Mouse (Mus musculus): ENCODE data around the gene Zfp473. TPM values are rescaled to one million over a fixed set of nuclear protein-coding genes. Genes with fewer than 3 reads are reported as not detected.
"Not testable (repeated sequence)": the region's sequence is repeated elsewhere in the genome, so short reads cannot be mapped to it uniquely, and the experiment has no call there.

Gene Zfp473
- polyA plus RNA-seq (2015; fragmentation: Nextera tagmentation; extraction: Ambion mirVana): 1.1 and 1.4 TPM in 2 replicates

DNA sequence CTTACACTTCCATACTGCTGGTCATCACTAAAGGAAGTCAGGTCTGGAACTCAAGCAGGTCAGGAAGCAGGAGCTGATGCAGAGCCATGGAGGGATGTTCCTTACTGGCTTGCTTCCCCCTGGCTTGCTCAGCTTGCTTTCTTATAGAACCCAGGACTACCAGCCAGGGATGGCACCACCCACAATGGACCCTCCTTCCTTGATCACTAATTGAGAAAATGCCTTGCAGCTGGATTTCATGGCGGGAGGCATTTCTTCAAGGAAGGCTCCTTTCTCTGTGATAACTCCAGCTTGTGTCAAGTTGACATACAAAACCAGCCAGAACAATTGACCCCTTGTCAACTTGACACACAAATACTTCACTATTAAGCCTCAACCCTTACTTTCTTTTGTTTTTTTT lies at the start of gene Zfp473:
TSS of gene Zfp473 (minus strand) at position 101 of the 400 bp plus-strand sequence.
- not testable (repeated sequence) for H3K4me2 ChIP-seq; H3K27me3 ChIP-seq (replicated peaks); ATAC-seq (ENCODE audit: low FRiP score); H3K9ac ChIP-seq (replicated peaks); H3K4me3 ChIP-seq (replicated peaks); H3K9me3 ChIP-seq (replicated peaks); H3K27ac ChIP-seq (replicated peaks)
- WGBS: 93% methylated on average over 1 of the region's 1 CpGs
- Histone ChIP-seq H3K36me3 (peaks cover 34% of the 10 kb centered on the region), H3K4me1 (peaks cover 19% of the 10 kb centered on the region)

GRCm38 (mm10) chr7:44792781-44793180 lies 41.9 kb upstream of the Zfp473 start:
- H3K27me3 ChIP-seq (replicated peaks): no peaks in the 10 kb centered on the region
- H3K9ac ChIP-seq (replicated peaks): no peak overlapping the region
- H3K9me3 ChIP-seq (replicated peaks): no peaks in the 10 kb centered on the region
- 88% methylated on average over 6 of the region's 6 CpGs for WGBS
- ATAC-seq (ENCODE audit: low FRiP score): no peak
- H3K36me3 ChIP-seq: no peaks in the 10 kb centered on the region
- no peak overlapping the region for H3K27ac ChIP-seq (replicated peaks)
- H3K4me1 ChIP-seq: no peaks in the 10 kb centered on the region
- H3K4me2 ChIP-seq: no peak overlapping the region
- H3K4me3 ChIP-seq (replicated peaks): no peak overlapping the region

- H3K4me1 ChIP-seq: no peaks in the 10 kb centered on the region
- H3K4me2 ChIP-seq: no peak overlapping the region
- H3K27me3 ChIP-seq (replicated peaks): no peaks in the 10 kb centered on the region; the same call in 1 of the 2 replicates
- H3K9ac ChIP-seq (replicated peaks): no peak overlapping the region
- H3K4me3 ChIP-seq (replicated peaks): no peak overlapping the region
- no peak for ATAC-seq (ENCODE audit: low FRiP score)
- 55% methylated on average over 4 of the region's 4 CpGs for WGBS
- H3K36me3 ChIP-seq: no peaks in the 10 kb centered on the region
- H3K27ac ChIP-seq (replicated peaks): no peak overlapping the region
- H3K9me3 ChIP-seq (replicated peaks): no peaks in the 10 kb centered on the region
These were observed 39.2 kb upstream of the Zfp473 start for GRCm38 (mm10) chr7:44790066-44790465.

DNA sequence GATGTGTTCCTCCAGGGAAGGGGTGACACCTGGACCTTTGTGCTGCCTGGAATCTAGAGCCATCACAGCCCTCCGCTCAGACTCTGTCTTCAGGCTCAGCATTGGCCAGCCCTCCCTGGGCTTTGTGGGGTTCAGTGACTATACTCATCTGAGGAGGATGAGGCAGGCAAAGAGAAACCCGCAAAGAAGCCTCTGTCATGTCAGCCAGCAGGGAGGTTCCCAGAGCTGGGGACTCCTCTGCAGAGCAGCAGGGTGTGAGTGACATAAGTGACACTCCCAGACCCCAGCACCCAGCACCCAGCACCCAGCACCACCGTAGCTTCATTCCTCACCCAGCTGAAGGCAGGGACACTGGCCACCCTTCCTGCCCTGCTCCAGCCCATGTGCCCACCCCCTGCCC lies 38.7 kb upstream of the Zfp473 start:
- ATAC-seq (ENCODE audit: low FRiP score): no peak
- no peak overlapping the region for H3K4me3 ChIP-seq (replicated peaks)
- H3K9me3 ChIP-seq (replicated peaks): no peaks in the 10 kb centered on the region
- no peaks in the 10 kb centered on the region for H3K4me1 ChIP-seq
- no peak overlapping the region for H3K9ac ChIP-seq (replicated peaks)
- no peak overlapping the region for H3K4me2 ChIP-seq
- H3K36me3 ChIP-seq: no peaks in the 10 kb centered on the region
- H3K27ac ChIP-seq (replicated peaks): no peak overlapping the region
- WGBS: 83% methylated on average over 3 of the region's 3 CpGs
- H3K27me3 ChIP-seq (replicated peaks): no peaks in the 10 kb centered on the region; the same call in 1 of the 2 replicates

DNA sequence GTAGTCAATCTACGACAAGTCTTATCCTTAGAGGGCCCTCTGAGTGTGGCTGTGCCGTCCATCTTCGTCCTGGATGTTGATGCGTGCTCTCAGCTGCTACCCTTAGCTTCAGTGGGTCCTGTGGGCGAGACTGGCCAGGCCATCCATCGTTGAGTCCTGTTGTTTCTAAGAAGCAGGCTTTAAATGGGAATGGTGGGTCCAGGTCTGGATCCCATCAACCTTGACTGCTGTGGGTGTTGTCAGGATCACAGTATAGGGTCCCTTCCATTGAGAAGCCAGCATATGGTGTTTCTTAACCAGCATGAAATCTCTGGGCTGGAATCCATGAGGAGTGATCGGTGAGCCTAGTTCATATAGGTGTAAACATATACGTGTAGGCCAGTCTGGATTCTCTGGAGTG lies 29.3 kb upstream of the Zfp473 start:
- Histone ChIP-seq H3K27me3 (replicated peaks) (no peaks in the 10 kb centered on the region), H3K27ac (replicated peaks) (no peak overlapping the region), H3K9ac (replicated peaks) (no peak overlapping the region), H3K36me3 (peaks cover 24% of the 10 kb centered on the region), H3K4me3 (replicated peaks) (no peak overlapping the region), H3K4me2 (no peak overlapping the region), H3K9me3 (replicated peaks) (no peaks in the 10 kb centered on the region), H3K4me1 (no peaks in the 10 kb centered on the region)
- ATAC-seq (ENCODE audit: low FRiP score): no peak
- WGBS: 87% methylated on average over 8 of the region's 8 CpGs

- no peaks in the 10 kb centered on the region for H3K4me1 ChIP-seq
- no peak overlapping the region for H3K4me2 ChIP-seq
- 97% methylated on average over 9 of the region's 9 CpGs for WGBS
- no peak for ATAC-seq (ENCODE audit: low FRiP score)
- no peak overlapping the region for H3K27ac ChIP-seq (replicated peaks)
- H3K27me3 ChIP-seq (replicated peaks): no peaks in the 10 kb centered on the region
- peaks cover 41% of the 10 kb centered on the region for H3K36me3 ChIP-seq
- H3K9me3 ChIP-seq (replicated peaks): no peaks in the 10 kb centered on the region
- H3K9ac ChIP-seq (replicated peaks): no peak overlapping the region
- no peak overlapping the region for H3K4me3 ChIP-seq (replicated peaks)
These were observed 26.1 kb upstream of the Zfp473 start for GRCm38 (mm10) chr7:44776849-44777498.

DNA sequence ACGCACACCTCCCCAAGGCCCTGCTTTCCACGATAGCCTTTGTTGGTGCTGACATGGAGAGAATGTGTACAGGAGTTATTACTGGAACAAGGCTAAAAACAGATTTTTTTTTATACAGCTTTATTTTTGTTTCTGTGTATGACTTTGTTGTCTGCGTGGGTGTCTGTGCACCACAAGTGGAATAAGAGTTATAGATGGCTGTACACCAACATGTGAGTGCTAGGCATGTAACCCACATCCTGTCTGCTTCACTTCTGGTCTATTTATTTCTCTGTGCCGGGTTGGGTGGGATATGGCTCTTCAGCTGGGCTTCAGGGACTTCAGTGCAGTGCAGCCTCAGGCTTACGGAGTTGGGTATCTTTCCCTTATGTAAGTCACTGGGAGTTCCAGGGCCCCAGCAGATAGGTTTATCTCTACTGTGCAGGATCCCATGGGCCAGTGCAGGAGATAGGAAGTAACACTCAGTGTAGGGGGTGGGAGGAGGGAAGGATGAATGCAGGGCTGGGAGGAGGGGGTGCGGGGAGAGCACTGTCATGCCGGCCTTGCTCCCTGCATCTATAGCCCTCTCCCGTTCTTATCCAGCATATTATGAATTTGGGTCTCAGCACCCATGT lies 21.8 kb upstream of the Zfp473 start:
- H3K4me2 ChIP-seq: no peak overlapping the region
- no peaks in the 10 kb centered on the region for H3K27me3 ChIP-seq (replicated peaks)
- H3K4me1 ChIP-seq: no peaks in the 10 kb centered on the region
- no peak overlapping the region for H3K27ac ChIP-seq (replicated peaks)
- H3K4me3 ChIP-seq (replicated peaks): no peak overlapping the region
- no peak for ATAC-seq (ENCODE audit: low FRiP score)
- no peak overlapping the region for H3K9ac ChIP-seq (replicated peaks)
- H3K9me3 ChIP-seq (replicated peaks): no peaks in the 10 kb centered on the region
- peaks cover 72% of the 10 kb centered on the region for H3K36me3 ChIP-seq
- 90% methylated on average over 8 of the region's 8 CpGs for WGBS

DNA sequence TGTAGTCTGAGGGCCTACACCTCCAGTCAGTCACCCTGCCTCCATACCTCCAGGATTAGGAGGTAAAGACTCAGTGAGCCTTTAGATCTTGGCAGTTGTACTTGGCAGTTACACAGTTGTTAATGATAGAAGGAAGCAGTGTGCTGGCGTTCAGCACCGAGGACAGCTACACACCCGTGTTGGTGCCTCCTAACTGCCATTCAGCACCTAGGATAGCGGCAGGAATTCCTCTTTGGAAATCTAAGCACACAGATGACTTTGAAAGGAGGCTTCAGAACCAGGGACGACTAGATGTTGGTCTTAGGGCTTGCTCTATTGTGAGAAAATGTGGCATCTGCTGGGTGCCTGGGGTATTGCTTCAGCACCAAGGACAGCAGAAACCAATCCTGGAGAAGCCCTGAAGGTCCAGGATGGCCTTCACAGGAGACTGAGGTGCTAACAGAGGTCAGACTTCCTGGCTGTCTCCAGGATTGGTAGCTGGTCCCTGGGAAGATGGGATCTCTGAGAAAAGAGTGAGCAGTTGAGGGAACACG lies 19.3 kb upstream of the Zfp473 start:
- Histone ChIP-seq H3K27ac (replicated peaks) (no peak overlapping the region), H3K9me3 (replicated peaks) (no peaks in the 10 kb centered on the region), H3K9ac (replicated peaks) (no peak overlapping the region), H3K4me1 (no peaks in the 10 kb centered on the region), H3K36me3 (peaks cover 74% of the 10 kb centered on the region), H3K4me2 (no peak overlapping the region), H3K4me3 (replicated peaks) (no peak overlapping the region), H3K27me3 (replicated peaks) (no peaks in the 10 kb centered on the region)
- ATAC-seq (ENCODE audit: low FRiP score): no peak
- WGBS: 17% methylated on average over 6 of the region's 6 CpGs

DNA sequence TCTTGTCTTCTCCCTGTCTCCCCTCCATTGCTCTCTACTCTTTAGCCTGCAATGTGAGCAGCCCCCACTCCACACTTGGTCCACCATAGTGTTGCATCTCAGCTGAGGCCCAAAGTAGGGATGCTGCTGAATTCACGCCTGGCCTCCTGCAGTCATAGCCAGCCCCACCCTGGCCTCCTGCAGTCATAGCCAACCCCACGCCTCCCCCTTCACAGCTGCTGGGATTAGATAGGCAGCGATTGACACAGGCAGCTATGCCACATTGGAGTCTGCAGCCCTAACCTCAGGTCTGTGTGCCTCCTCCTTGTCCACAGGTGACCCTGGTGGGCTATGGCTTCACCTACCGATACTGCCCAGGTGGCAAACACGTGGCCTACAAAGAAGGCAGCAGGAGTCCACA lies 17.3 kb upstream of the Zfp473 start:
- H3K4me3 ChIP-seq (replicated peaks): no peak overlapping the region
- ATAC-seq (ENCODE audit: low FRiP score): no peak
- H3K27ac ChIP-seq (replicated peaks): no peak overlapping the region
- H3K9ac ChIP-seq (replicated peaks): no peak overlapping the region
- H3K4me2 ChIP-seq: no peak overlapping the region
- H3K4me1 ChIP-seq: no peaks in the 10 kb centered on the region
- 89% methylated on average over 5 of the region's 5 CpGs for WGBS
- H3K27me3 ChIP-seq (replicated peaks): no peaks in the 10 kb centered on the region
- H3K36me3 ChIP-seq: peaks cover 77% of the 10 kb centered on the region
- H3K9me3 ChIP-seq (replicated peaks): no peaks in the 10 kb centered on the region

DNA sequence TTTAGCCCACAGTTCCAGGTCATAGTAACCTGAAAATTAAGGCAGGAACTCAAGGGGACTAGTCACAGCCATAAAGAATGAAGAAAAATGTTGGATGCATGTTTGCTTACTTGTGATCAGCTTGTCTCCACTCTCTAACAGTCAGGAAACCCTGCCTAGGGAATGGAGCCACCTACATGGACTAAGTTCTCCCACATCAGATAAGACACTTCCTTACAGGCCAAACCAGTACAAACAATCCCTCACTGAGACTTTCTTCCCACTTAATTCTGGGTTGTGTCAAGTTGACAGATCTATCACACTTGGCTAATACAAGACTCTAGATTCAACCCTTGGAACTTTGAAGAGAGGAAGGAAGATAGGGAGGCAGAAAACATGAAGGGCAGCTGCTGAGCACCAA lies 9.5 kb upstream of the Zfp473 start:
- Histone ChIP-seq H3K36me3 (peaks cover 74% of the 10 kb centered on the region), H3K4me2 (no peak overlapping the region), H3K9ac (replicated peaks) (no peak overlapping the region), H3K9me3 (replicated peaks) (no peaks in the 10 kb centered on the region), H3K4me3 (replicated peaks) (no peak overlapping the region), H3K4me1 (no peaks in the 10 kb centered on the region), H3K27ac (replicated peaks) (no peak overlapping the region), H3K27me3 (replicated peaks) (no peaks in the 10 kb centered on the region)
- ATAC-seq (ENCODE audit: low FRiP score): no peak

DNA sequence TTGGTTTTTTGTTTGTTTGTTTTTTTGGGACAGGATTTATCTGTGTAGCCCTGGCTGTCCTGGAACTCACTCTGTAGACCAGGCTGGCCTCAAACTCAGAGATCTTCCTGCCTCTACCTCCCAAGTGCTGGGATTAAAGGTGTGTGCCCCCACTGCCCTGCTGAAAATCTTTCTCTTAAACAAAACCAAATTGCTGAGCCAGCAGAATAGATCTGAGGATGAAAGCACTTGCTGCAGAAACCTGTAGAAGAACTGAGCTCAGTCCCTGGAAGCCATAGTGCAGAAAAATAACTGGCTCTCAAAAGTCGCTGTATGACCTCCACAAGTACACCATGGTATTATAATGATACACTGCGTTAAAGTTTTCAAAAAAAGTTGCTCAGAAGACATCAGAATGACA lies 6.3 kb upstream of the Zfp473 start:
- no peak overlapping the region for H3K4me3 ChIP-seq (replicated peaks)
- H3K9me3 ChIP-seq (replicated peaks): no peaks in the 10 kb centered on the region
- H3K4me2 ChIP-seq: no peak overlapping the region
- no peak overlapping the region for H3K27ac ChIP-seq (replicated peaks)
- ATAC-seq (ENCODE audit: low FRiP score): no peak
- H3K36me3 ChIP-seq: peaks cover 86% of the 10 kb centered on the region
- no peak overlapping the region for H3K9ac ChIP-seq (replicated peaks)
- 89% methylated on average over 2 of the region's 2 CpGs for WGBS
- H3K27me3 ChIP-seq (replicated peaks): no peaks in the 10 kb centered on the region
- no peaks in the 10 kb centered on the region for H3K4me1 ChIP-seq

Data from neural tube, embryonic 15.5 days (tissue).